Mouse (Mus musculus) embryonic fibroblast, embryonic 13.5 days (primary cell): ENCODE measurements around the gene Snx14.

Experiments used
- CTCF ChIP-seq: IDR thresholded peaks from 2 replicates; pipeline ENCODE4 v1.5.1; 2011; ENCODE audit warnings: mild to moderate bottlenecking, control low read depth, low read length, moderate library complexity, borderline replicate concordance; ENCODE audit not compliant: insufficient read depth
- POLR2A ChIP-seq: IDR thresholded peaks from 2 replicates; pipeline ENCODE4 v1.6.1; 2011; ENCODE audit warnings: low read depth, mild to moderate bottlenecking, control low read depth, low read length, moderate library complexity

DNA sequence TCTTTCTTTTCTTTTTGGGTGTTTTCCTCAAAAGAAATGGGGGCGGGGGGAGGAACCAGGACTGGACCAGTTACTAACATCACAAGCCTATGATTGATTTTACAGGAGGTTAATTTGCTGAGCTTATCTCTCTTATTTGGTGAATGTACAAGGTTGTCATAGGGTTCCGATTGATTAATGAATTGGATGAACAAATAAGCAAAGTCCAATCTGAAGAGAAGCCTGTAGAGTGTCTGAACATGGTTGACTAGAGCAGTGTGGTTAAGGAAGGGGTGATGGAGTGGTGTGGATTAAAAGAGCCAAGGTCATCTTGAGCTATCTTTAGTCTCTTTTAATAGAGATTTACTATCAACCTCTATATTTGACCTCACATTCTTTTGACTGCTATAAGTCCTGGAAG, 94.3 kb downstream of the Snx14 start:
- TF ChIP-seq CTCF (no peak), POLR2A (no peak)
